Mouse (Mus musculus) heart, postnatal 36 days (tissue): ENCODE measurements around the gene Uqcc1. TPM values are rescaled to one million over a fixed set of nuclear protein-coding genes. Genes with fewer than 3 reads are reported as not detected.

Source experiments
- DNase-seq, 2 experiments: peaks; one replicate each; pipeline ENCODE4 v3.0.0; 2021 to 2022
- intact Hi-C: fragments of 180-260 bp; cut with DNase I; formaldehyde crosslinking; loops from one replicate; pipeline ENCODE4 v1.15.1; 2025
- total RNA-seq, 2 experiments: library from RNA; stranded (reverse); gene quantifications; 2 replicates each; pipeline ENCODE4 v1.2.3; 2021

Gene Uqcc1
- total RNA-seq, 2 experiments from 2014 or later: 235 to 283 TPM

GRCm38 (mm10) chr2:155819449-155820251 is 110.5 kb downstream of the Uqcc1 start:
- intact Hi-C loops: loop anchor here (5.0 kb wide), 1 partner anchor 127 kb away; the partner anchor contains the start of gene Trpc4ap
- no peak for DNase-seq

- DNase-seq: no peak
- intact Hi-C loops: loop anchor here (5.0 kb wide), 1 partner anchor 127 kb away; the partner anchor contains the start of gene Trpc4ap
Measured at GRCm38 (mm10) chr2:155819392-155819448, 110.9 kb downstream of the Uqcc1 start, which contains the start of gene BC029722. BC029722 (minus strand) TSS chr2:155819426.

DNA sequence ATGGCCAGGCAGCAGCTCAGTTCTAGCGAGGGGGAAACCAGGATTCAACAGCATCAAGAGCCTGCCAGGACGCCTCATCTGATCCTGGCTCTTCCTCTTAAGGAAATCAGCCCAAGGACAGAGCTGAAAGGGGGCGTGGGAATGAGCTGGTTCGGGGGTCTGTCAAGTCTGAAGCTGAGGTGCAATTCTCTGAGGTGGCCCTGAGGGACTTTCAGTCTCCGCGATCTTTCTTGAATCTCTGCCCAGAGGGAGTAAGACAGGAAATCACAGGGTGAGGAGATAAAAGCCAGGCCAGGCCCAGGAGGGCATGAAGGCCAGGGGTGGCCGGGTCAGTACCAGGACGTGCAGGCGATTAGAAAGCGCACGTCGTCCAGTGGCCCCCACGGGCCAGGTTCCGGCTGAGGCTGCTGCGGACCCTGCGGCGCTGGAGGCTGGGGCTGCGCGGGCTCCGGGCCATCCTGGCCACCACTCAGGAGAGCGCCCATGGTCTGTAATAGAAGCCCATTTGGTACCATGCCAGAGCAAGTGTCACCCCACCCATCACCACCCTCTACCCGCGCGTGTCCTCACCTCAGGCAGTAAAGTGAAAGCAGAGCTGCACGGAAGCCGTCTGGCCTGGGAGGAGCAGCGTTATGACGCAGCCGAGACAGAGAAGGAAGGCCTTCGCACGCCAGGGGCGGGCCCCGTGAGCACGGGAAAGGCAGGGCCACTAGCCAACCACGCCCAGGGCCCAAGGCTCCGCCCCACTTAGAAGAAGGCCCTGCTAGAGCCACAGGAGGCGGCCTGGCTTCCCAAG is 111.3 kb downstream of the Uqcc1 start:
- DNase-seq: peak; percentile 94 to 97
- intact Hi-C loops: loop anchor here (5.0 kb wide), 1 partner anchor 126 kb away; the partner anchor contains the start of gene Trpc4ap

- intact Hi-C loops: loop anchor here (5.0 kb wide), 1 partner anchor 125 kb away; the partner anchor contains the start of gene Trpc4ap
- DNase-seq: peak; percentile 54 to 56
Measured at GRCm38 (mm10) chr2:155817301-155818245, 112.5 kb downstream of the Uqcc1 start.

DNA sequence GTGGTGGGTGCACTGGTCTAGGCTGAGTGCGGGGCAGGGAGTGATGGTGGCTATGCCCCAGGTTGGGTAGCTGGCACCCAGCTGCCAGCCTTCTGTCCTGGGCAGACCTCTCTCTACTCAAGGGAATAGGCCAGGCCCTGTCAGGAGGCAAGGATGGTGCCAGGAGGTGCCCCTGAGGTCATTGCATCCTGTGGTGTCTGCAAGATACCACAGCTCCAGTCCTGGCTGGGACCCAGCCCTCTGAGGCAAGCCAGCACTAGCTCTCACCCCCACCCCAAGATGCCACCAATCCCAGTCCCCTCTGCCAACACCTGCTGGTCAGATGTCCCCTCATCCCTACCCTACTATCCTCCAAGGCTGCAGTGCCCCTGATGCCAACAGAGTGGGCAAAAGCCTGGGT is 113.9 kb downstream of the Uqcc1 start:
- intact Hi-C loops: loop anchor here (5.0 kb wide), 1 partner anchor 124 kb away; the partner anchor contains the start of gene Trpc4ap
- DNase-seq: no peak

DNA sequence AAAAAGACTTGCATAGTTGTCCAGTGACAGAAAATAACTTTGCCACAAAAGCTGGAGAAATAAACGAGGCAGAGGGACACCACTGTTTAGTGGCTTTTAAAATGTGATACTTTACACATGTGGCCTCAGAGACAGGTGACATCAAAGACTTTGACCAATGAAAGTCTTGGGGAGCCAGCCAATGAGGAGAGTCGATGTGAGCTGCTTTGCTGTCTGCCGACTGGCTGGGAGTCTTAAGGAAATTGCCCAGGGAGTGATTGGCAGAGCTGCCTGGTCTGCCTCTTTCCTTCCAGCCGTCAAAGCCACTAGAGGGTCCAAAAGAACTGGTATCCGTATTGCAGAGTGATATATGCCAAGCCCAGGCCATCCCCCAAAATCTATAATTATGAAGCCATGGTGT is 115.3 kb downstream of the Uqcc1 start:
- DNase-seq: no peak
- intact Hi-C loops: loop anchor here (5.0 kb wide), 1 partner anchor 123 kb away; the partner anchor contains the start of gene Trpc4ap

- intact Hi-C loops: no loop called here
- no peak for DNase-seq
Measured at GRCm38 (mm10) chr2:155812637-155813036, 117.5 kb downstream of the Uqcc1 start.

- DNase-seq: peak; percentile 68 to 83
- intact Hi-C loops: no loop called here
Measured at GRCm38 (mm10) chr2:155811821-155812396, 118.2 kb downstream of the Uqcc1 start.

DNA sequence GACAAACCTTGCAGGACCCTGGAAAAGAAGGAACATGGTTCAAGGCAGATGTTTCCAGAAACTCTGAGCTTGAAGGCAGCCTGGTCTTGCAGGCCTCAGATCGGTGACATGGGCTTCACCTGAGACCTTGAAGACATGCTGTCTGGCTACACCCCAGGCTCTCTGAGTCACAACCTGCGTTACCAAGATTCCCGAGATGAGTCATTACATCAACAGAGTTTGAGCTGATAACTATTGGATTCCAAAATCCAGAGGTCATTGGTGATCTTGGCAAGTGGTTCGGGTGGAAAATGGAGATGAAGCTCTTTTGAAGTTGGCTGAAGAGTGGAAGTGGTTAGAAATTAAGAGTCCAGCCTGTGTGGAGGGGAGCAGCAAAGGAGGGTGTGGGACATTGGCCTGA is 120.5 kb downstream of the Uqcc1 start:
- intact Hi-C loops: no loop called here
- DNase-seq: no peak

DNA sequence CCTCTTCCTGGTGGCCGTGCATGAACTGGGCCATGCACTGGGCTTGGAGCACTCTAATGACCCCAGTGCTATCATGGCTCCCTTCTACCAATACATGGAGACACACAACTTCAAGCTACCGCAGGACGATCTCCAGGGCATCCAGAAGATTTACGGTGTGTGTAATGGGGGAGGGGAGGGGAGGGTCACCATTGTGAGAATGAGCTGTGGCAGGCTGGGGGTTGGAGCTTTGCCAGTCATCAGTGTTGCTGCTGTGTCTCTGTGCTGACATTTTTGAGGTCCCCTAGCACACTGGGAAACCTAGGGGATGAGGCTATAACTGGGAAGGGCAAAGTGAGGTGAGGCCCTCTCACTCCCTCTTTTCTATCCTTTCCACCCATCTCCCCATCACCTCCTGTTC is 122.7 kb downstream of the Uqcc1 start:
- DNase-seq: no peak
- intact Hi-C loops: no loop called here

GRCm38 (mm10) chr2:155806548-155806947 is 123.6 kb downstream of the Uqcc1 start:
- peak in 1 of 2 experiments; percentile 38 for DNase-seq
- intact Hi-C loops: no loop called here

DNA sequence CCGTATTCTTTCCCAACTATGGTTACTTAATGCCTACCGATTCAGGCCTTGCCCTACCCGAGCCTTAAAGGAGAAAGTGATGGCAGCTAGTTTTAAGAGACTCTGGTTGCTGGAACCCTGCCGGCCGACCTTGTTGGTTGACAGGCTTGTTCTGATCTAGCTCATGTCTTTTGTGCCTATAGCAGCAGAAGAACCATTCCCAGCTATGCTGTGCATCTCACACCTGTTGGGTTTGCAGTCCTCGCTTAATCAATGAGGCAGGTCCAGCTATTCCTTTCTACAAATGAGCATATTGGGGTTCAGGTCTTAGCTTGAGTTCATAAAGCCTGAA is 124.2 kb downstream of the Uqcc1 start:
- no peak for DNase-seq
- intact Hi-C loops: no loop called here

DNA sequence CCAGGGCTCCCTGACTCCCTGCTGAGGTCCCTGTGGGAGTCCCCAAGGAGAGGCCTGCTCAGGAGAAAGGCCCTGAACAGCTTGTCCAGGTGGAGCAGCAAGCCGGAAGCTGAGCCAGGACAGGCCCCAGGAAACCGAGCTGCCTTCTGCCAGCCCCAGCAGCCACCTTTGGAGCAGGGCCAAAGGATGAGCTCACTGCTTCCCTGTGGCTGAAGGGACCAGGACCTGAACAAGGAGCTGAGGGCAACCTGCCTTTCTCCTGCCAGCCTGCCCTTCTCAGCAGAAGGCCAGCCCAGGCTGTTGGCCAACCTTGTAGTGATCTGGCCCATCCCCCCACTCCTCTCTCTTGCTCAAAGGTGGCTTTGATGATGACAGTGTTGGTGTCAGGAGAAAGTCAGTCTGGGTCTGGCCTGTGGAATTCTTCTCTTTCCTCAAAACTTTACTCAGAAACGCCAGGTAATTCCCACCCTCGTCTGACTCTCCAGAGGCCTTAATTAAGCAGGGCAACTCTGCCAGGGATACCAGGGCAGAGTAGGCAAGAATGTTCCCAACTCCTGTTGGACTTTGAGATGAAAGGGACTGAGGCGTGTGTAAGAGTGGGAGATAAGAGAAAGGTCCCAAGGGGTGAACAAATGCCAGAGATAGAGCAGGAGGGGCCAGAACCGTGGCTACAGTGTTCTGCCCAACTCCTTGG is 124.7 kb downstream of the Uqcc1 start:
- DNase-seq: peak in 1 of 2 experiments; percentile 45
- intact Hi-C loops: no loop called here

DNA sequence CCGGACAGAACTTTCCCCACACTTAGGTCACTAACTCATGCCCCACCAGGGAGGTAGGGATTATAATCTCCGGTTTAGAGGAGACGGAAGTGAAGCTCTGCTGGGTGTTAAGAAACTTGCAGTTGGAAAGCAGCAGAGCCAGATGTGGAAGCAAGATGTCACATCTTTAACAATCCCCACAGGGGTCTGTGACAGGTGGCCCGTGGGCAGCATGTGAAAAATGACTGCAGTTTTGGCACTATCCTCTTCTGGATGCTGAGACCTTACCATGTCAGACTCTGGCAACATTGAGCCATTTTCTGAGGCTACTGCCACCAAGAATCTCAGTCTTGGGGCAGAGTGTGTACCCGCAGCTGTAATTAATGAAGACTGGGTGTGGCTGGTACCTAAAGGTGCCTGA is 126.1 kb downstream of the Uqcc1 start:
- intact Hi-C loops: no loop called here
- DNase-seq: no peak

GRCm38 (mm10) chr2:155802761-155803160 is 127.3 kb downstream of the Uqcc1 start:
- intact Hi-C loops: no loop called here
- DNase-seq: no peak

DNA sequence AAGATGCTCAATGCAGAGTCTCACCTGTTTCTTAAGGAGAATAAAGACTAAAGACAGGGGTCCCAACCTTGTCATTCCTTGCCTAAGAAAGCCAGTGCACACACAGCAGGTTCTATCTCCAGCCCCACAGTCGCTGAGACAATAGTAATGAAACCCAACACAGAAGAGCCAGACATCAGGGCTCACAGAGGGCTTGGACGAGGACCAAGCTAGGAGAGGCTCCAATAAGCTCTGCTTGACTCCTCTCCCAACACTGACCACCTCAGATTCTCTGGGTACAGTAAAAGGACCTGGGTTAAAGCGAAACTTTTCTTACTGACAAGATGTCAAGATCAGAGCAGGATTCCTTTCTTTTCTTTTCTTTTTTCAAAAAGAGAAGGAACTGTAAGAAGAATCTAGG is 131.5 kb downstream of the Uqcc1 start:
- DNase-seq: no peak
- intact Hi-C loops: no loop called here
